12 mouse cellular contexts compared by ENCODE assay signal in genomic region chr1:42262606-42263005, GRCm38 (mm10).
DNase-seq lines count a peak whose midpoint lies in the region; ATAC-seq lines count a peak whose summit lies in the region.
"Had no signal": no experiment of that assay in that cellular context is flagged by ENCODE, and none has a peak within 500 bp of the region (broad histone marks: within the 10 kb centered on the region; RNA-seq: fewer than 3 reads in every experiment).

No protein-coding gene starts in this region.

- no peaks in the 10 kb centered on the region for H3K9me3 ChIP-seq in hindbrain, embryonic 15.5 days
- H3K9me3 ChIP-seq: heart, embryonic 15.5 days had no signal

- 37% methylated on average over 5 of the region's 5 CpGs for WGBS in hindbrain, embryonic 15.5 days

- no peaks in the 10 kb centered on the region for H3K27me3 ChIP-seq in hindbrain, embryonic 15.5 days
- H3K27me3 ChIP-seq: heart, embryonic 15.5 days had no signal

- H3K36me3 ChIP-seq in hindbrain, embryonic 15.5 days, result no peaks in the 10 kb centered on the region
- H3K36me3 ChIP-seq: heart, embryonic 15.5 days had no signal

- no peak overlapping the region for H3K4me3 ChIP-seq in hindbrain, embryonic 15.5 days

- ATAC-seq in hindbrain, embryonic 15.5 days (ENCODE audit: low FRiP score, low read depth), result no peak
- ATAC-seq: activated CD4-positive, CD25-positive, alpha-beta regulatory T cell, adult 4 months had no signal

- no peak overlapping the region for H3K9ac ChIP-seq in hindbrain, embryonic 15.5 days
- H3K9ac ChIP-seq: heart, embryonic 15.5 days had no signal

- DNase-seq in cerebellum, postnatal 14 days, result peak; percentile 24 to 44
- no peak for DNase-seq in cerebellum, adult 11-12 months
- DNase-seq in right cerebral cortex, postnatal 14 days, result peak; percentile 35
- DNase-seq in right cerebral cortex, adult 2 months (ENCODE audit: low spot score in 2 of 2), result no peak
- DNase-seq in embryo, embryonic 11 days, result no peak
- no peak for DNase-seq in thymus, postnatal 36 days
- DNase-seq in urinary bladder, adult 18-20 months (ENCODE audit: low spot score in 2 of 2), result no peak
- DNase-seq: gastrocnemius, postnatal 14 days; spleen, adult 18-20 months had no signal

- peak overlapping the region; percentile 61 for H3K4me2 ChIP-seq in hindbrain, embryonic 15.5 days

- peaks cover 39% of the 10 kb centered on the region for H3K4me1 ChIP-seq in hindbrain, embryonic 15.5 days (replicated peaks)

- no peak overlapping the region for H3K27ac ChIP-seq in hindbrain, embryonic 15.5 days (replicated peaks)
- H3K27ac ChIP-seq: heart, embryonic 15.5 days had no signal

Comparison
In these comparisons a context has a peak if more than half of its experiments do, and no peak if none do; other contexts are left out.
1. DNase-seq: peak in cerebellum, postnatal 14 days (2 of 2) and right cerebral cortex, postnatal 14 days (single experiment); none in cerebellum, adult 11-12 months (single experiment), right cerebral cortex, adult 2 months (0 of 2), embryo, embryonic 11 days (single experiment), thymus, postnatal 36 days (0 of 2) and urinary bladder, adult 18-20 months (0 of 2).